Mouse (Mus musculus) right cerebral cortex, postnatal 10 days (tissue): ENCODE measurements around the gene Glp2r.

Experiments used
- DNase-seq, 2 experiments: peaks; one replicate each; pipeline ENCODE4 v3.0.0; 2021; ENCODE audit warnings: low spot score in 2 of 2

Gene Glp2r

DNA sequence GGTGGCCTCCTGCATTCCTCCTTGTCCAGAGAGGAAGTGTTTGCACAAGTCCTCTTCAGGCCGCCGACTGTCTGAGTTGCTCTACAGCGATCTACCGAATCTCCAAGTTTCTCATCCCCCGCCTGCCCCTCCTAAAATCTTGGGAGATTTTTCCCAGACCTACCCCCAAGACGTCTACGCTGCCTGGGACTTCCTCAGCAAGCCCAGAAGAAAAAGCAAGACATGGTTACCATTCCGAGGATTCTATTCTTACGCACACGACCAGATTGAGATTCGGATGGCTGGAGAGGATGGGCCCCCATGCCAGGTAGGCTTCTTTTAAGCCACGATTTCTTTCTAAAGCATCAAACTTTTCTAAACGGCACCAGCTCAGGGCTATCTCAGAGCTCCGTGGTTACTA is at the start of gene Glp2r:
TSS of gene Glp2r (minus strand) at position 101 of the 400 bp plus-strand sequence.
- DNase-seq: no peak

DNA sequence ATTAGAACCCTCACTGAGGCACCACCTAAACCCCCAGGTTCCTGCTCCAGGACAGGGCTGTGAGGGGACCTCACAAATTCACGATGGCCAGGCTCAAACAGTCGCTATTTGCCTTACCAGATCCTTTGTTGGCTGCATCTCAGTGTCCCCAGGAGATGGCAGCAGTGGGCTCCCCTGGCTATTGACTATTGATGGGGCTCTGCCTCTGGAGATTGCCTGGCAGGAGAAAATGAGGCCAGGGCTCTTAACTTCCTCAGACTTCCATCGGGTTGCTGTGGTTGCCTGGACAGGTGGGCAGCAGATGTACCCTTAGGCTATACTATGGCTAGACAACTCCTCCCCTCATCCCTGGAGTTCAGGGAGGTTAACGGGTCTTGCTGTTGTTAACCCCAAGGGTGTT is 49.3 kb upstream of the Glp2r start:
- peak; percentile 71 to 81 for DNase-seq

DNA sequence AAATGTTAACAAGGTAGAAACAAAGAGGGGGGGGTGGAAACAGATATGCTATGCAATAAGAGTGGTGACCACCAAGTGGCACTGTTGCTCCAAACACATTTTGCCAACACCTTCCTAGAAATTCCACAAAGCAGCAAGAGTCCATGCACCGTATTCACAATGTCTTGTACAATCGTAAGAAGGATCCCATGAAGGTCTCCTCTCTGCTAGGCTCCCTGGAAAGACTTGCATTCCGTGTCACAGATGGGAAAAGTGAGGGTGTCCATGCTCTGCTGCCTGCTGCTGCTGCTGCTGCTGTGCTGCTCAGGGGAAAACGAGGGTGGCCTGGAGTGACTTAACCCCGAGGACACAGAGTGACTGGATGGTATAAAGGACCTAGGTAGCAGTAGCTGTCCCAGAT is 48.7 kb upstream of the Glp2r start:
- DNase-seq: peak; percentile 61 to 69

DNA sequence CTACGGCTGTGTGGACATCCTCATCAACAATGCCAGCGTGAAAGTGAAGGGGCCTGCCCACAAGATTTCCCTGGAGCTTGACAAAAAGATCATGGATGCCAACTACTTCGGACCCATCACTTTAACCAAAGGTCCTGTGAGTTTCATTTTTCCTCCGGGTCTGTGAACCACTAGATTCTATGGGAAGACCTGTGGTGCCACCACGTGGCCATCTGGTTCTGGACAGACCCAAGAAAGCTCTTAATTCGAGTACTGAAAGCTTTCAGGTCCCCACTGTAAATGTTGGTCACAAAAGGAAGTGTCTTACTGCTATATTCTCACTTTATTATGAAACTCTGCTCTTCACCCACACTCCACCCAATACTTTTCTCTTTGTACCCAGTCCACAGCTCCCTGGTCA is 40.6 kb upstream of the Glp2r start:
- peak in 1 of 2 experiments; percentile 59 for DNase-seq

DNA sequence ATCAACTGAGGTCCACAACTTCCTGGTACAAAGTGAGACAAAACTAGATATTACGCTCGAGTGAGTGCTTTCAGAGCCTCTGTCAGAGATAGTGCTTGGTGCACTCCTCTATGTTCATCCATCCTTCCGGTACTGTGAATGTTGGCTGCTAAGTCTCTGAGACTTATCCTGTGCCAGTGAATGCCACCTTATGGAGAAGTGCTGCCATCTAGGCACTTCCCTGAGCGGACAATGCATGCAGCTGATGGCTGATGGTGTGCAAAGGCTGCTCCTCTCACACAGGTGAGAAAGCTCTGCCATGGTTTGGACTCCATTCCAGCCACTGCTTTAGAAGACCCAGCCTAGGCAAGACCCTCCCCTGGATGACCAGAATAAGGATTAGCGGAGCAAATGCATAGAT is 37.1 kb upstream of the Glp2r start:
- DNase-seq: no peak

DNA sequence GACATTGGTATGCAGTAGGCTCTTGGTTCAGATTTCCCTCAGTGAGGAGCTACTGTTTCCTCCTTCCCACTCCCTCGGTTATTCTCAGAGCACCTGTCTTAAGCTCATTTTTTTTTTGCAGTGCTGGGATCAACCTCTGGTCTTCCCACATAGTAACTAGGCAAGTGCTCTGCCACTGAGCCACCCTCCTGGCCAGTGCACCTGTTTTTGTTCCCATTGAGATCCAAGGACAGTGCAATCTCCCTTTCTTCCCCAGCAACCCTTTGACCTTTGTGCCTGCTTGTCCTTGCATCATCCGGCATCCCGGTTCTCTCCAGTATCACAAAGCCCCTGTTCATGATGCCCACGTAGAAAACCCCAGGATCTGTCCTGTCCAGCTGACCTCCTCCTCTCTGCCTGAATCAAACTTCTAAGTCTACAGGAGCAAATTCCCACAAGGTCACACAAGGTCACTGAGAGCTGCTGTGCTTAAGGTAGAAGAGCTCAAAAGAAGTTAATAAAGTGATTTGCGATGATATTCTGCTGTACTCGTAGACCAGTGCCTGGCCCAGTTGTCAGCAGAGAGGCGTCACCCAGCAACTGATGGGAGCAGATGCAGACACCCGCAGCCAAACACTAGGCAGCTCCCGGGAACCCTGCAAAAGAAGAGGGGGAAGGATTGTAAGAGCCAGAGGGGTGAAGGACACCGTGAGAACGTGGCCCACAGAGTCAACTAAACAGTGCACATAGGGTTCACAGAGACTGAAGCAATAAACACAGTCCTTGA is 36.1 kb upstream of the Glp2r start:
- no peak for DNase-seq

DNA sequence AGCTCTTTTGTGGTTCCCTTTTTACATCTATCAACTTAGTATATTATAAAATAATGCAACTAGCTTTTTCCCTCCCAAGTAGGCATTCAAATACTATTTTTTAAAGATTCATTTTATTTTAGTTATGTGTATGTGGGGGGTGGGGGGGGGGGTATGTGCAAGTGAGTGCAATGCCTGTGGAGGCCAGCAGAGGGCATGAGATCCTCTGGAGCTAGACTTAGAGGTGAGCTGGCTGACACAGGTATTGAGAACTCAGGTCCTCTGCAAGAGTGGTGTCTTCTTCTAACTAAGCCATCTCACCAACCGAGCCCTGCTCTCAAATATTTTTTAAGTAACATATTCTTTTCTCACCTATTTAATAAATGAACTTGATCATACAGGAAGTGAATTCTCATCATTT is 34.6 kb upstream of the Glp2r start:
- no peak for DNase-seq

DNA sequence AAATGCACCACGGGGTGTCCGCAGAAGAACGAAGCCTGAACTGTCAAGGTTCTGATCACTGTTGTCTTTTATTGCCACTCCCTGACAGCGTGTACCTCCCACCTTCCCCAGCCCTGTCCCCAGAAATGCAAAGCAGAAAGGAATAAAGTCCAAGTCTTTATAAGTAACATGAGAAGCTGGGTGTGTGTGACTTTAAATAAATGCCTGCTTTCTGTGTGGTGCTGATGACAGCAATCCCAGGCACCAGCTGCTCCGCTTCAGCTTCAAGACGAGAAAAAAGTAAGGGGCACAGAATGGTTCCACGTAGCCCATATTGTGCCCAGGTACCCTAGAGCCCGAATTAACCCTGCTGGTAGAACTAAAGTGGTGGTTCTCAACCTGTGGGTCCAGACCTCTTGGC is 30.2 kb upstream of the Glp2r start:
- DNase-seq: peak in 1 of 2 experiments; percentile 74

DNA sequence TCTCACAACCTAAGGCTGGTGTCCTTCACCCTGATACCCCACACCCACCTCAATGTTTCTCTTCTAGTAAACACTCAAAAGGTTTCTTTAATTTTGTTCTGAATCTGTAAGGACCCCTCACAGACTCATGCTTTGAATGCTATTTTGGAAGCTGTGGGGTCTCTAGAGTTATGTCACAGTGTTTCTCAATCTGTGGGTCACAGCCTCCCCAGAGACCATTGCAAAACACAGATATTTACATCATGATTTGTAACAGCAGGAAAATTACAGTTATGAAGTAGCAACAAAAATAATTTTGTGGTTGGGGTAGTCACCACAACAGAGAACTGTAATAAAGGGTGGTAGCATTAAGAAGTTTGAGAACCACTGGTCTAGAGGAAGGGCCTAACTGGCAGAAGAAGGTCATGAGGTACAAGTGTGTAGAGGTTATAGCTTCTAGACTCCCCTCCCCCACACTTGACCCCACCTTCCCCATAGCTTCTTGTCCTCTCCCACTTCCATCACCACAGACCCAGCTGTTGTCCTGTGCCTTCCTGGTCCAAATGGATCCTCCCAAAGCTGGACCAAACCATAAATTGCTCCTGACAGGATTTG is 29.3 kb upstream of the Glp2r start:
- DNase-seq: no peak

DNA sequence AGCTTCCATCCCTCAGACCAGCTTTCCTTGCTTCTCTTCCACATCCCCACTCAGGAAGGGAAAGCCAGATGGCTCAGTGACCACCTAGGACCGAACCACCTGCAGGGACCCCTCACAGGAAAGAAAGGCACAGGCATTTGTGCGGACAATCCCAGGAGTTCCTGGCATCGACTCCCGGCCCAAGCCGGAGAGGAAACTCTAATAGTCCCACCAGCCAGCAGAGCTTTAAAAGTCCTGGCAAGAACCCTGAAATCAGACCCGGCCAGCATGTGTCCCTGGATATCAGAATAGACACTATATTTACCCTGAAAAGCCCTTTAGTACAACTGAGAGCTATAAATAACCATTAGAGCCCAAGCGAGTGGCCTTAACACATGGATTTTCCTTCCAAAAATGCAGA is 27.0 kb upstream of the Glp2r start, which contains the start of gene Dhrs7c:
TSS of gene Dhrs7c (plus strand) at position 257 of the 400 bp plus-strand sequence.
- DNase-seq: no peak

DNA sequence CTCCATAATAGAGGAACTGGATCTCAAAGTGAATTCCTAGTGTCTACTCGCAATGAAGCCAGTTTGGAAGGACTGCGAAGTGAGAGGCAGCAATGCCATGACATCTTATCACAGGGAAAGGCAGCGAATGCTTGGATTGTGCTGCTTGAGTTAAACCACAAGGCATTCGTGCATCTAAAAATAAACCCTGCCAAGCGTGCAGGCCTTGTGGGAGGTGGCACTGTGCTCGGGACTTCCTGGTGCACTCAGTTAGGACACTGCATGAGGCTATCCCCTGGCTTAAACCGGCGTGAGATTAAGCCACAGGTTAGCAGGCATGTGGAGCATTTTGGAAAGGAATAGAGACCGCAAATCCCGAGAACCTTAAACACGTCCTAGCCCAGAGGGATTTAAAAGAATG is 19.2 kb upstream of the Glp2r start:
- no peak for DNase-seq

DNA sequence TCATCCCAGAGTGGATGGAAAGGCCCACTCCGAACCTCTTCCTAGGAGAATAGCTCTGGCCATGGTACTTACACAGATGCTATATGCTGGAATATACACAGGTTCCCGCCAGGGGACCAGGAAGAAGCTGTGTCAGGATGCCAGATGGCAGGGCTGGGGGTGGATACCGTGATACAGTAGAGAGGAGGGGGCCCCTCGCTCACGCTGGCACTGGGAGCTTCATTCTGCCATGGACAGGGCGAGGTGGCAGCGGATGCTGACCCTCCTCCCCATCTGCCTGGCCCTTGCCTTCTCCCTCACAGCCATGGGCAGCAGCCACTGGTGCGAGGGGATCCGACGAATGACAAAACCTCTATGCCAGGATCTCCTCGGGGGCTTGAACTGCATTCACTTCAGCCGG is 3.4 kb upstream of the Glp2r start, which contains the start of gene Gsg1l2:
TSS of gene Gsg1l2 (plus strand) at position 230 of the 400 bp plus-strand sequence.
- no peak for DNase-seq

DNA sequence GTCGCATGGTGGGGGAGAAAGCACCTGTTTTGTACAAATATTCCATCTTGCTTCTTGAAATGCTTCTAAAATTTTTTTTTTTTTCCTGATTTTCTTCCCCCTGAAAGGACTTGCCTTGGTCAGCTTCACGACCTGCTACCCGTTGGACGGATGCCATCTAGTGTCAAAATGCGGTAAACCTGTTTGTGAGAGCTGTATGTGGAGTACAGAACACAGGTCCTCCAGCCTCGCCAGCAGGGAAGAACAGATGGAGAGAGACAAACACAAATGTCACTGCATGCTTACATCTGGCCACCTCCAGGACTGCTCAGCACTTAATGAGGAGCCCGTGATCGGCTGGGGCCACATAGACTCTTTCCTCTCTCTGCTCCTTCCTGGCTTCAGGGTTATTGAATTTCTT is 1.6 kb upstream of the Glp2r start:
- peak; percentile 80 to 84 for DNase-seq

DNA sequence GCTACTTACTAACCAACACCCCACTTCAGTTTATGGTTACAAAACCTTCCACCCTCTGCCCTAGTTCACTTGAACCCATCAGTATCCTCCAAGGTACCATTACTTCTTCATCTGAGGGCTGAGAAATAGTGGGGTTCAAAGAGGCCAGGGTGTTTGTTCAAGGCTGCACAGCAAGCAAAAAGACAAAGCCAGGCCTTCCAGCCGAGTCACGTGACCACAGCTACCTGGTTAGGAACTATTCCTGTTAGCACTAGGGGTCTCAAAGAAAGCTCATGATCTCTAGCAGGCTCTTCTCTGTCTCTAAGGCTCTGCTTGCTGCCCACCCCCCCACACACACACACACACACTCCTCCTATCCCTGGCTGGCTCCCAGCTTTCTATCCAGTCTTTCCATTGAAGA is 738 bp upstream of the Glp2r start:
- no peak for DNase-seq

DNA sequence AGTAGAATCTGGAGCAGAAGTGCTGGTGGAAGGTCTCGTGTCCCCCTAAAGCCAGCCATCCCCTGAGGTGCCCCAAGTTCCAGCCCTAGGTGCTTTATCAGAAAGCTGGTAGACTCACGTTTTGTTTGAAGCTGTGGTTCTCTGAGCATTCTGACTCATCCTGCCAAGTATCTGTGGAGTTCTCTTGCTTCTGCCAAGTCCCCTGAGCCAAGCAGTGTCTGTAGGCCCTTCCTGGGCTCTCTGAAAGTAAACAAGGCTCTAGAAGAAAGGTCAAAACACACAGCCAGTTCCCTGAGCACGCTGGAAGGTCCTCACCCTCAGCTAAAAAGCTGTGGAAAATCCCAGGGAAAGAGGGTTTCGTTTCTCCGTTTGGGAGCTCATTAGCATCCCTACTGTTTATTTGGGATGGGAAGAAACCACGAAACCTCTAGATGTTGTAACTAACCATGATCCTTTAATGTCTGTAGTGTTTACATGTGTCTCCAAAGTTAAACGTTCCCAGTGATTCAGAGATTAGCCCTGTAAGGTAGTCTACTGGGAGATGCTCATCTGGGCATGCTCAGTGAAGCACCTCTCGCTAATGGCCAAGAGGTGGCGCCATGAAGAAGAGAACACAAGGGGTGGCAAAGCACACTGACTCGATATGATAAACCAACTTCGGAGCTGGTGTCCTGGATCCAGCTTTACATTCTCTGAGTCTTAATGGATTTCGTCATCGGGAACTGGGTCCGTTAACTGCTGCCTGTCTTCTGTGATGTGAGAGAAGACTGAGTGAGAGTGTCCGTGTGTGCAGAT is 13.4 kb downstream of the Glp2r start:
- DNase-seq: no peak

DNA sequence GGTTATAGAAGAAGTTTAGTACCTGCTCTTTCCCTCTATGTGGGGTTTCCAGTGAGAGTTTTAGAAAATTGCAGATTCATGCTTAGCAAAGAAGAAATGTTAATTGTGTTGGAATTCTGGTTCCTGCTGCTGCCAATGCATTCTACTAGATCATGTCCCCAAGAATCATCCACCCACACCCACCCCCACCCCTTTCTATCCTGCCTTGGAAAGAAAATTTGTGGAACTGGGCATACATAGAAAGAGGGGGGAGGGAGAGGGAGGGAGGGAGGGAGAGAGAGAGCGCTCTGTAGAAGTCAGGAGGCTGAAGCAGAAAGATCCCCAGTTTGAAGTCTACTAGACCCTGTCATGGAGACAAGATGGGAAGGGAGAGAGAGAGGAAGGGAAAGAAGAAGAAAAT is 14.7 kb downstream of the Glp2r start:
- DNase-seq: no peak

DNA sequence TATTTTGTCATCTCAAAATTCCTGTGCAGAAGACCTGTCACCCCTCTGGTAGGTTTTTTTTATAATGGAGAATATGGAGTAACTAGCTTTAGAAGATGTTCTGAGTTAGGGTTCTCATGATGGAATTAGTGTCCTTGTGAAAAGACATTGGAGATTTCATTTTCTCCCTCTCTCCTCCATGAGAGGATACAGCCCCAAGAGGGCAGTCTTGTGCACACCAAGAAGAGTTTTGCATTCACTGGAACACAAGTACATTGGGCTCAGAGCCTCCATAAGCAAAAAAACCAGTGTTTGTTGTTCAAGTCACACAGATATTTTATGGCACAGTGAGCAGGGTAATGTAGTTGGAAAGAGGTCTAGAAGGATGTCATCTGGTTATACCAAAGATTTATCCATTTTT is 29.4 kb downstream of the Glp2r start:
- no peak for DNase-seq

DNA sequence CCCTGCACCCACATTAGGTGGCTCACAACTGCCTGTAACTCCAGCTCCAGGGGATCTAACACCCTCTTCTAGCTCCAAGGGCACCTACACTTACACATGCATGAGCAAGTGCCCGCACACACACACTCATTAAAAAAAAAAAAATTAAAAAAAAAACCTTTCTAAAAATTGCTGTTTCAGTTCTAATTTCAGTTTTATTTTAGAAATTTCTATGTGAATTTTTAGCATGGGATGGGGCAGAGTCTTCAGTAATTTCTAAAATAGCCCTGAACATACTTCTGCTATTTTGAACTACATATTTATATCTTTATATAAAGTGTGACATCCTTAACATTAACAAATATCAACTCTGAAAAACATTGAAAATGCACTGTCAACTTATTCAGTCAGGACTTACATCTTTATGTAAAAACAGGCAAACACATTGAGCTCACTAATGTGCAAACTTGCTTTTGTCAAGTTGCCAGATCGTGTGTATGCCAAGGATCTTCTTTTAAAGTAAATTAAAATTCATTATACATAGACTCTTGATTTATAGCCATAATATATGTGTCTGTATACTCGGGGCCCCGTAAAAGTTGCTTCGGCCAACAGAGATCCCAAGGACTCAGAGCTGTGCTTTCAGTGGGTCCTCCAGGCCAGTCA is 32.0 kb downstream of the Glp2r start:
- DNase-seq: peak in 1 of 2 experiments; percentile 43

DNA sequence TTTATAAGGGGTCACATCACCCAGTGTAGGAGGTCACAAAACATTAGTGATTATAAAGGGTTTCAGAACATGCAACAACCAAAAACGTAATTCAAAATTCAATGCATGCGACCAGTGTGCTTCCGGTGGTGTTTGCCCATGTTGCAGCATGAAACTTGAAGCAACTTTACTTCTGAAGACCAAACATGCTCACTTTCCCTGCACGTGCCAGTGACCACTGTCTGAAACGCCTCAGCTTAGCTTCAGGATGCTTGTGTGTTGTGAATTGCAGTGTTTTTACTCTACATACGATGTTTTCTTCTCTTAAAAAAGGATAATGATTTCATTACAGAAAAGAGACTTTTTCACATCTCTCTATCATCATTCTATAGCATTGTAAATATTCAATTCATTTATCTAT is 32.6 kb downstream of the Glp2r start:
- DNase-seq: no peak

DNA sequence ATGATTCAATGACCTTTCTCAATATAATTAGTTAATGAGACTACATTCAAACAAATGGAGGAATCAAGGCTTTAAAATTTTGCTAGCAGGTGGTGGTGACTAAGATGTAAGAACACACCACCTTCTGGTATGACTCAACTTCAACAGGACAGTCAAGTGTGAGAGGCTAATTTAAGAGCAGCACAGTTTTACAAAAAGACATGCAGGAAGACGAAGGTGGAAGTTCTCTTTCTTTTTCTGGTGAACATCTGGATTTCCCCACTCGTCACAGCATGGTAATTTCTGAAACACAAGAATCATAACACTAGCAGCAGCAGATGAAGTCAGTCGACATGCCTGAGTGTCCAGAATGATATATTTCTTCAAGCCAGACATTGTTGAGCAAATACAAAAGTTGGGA is 36.4 kb downstream of the Glp2r start:
- no peak for DNase-seq

DNA sequence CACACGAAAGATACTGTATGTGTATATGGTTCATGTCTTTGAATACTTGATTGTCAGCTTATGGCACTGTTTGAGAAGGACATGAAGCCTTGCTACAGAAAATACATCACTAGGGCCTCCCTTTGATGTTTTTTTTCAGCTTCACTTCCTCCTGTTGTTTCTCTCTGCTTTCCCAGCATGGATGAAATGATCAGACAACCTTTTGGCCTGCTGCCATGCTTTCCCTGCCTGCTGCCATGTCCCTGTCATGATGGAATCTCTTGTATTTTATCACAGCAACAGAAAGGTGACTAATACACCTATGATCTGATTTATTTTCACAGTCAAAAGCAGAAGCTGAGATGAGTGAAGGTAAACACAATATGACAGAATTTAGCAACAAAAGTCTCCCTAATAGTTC is 37.2 kb downstream of the Glp2r start:
- no peak for DNase-seq

DNA sequence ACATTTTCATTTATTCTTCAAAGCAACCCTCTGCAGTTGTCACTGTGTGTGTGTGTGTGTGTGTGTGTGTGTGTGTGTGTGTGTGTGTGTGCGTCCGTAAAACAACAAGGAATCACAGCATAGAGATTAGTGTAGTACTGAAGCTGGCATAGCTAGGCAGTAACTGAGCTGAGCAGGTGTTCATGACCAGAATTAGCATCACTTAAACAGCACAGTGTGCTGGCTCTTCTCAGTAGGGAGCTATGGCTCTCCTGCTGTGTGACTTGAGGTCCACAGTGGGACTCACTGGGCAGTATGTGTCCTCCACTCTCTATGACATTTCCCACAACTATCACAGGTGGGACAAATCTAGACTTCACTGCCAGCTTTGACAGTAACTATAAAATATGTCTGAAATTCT is 39.9 kb downstream of the Glp2r start:
- DNase-seq: no peak
